Mouse (Mus musculus): ENCODE results near the gene Tsen15. TPM values are rescaled to one million over a fixed set of nuclear protein-coding genes. Genes with fewer than 3 reads are reported as not detected.
A peak's percentile ranks its signal among the peaks of the same experiment; 100 is the strongest.
"Not testable (repeated sequence)": the region's sequence is repeated elsewhere in the genome, so short reads cannot be mapped to it uniquely, and the experiment has no call there.

Gene Tsen15
- total RNA-seq, 2 experiments from 2014 or later, result 30.0 to 32.0 TPM

DNA sequence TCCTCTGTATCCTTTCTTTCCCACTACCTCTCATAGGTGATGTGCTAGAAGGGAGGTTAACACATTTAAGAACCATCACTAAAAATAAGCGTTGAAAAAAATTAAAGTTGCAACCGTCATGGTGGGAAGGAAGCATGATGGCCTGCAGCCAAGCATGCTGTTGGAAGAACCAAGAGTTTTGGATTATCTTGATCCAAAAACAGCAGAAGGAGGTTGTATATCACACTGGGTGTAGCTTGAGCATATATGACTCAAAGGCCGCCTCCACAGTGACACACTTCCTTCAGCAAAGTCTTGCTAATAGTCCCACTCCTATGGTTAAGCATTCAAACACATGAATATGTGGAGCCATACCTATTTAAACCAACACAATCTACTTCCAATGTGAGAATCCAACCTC, 7.6 kb upstream of the Tsen15 start:
- no peak for DNase-seq (ENCODE audit: extremely low spot score in 1 of 2, low spot score in 1 of 2)

DNA sequence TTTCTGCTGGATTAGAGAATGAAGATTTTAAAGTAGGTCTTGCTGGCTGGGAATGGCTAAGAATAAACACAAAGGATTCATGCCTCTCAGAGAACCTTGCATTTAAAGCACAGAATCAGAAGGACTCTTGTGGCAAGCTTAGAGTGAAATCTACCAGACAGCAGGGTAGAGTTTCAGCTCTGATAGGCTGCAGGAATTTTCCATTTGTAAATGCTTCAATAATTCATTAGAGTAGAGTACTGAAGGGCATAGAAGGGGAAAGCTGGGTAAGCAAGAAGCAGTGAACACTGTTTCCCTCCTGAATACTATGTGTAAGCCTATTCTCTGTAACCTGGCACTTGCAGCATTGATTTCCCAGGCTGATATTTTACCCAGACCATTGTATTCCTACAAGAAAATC, 2.8 kb upstream of the Tsen15 start:
- no peak for DNase-seq (ENCODE audit: extremely low spot score in 1 of 2, low spot score in 1 of 2)

DNA sequence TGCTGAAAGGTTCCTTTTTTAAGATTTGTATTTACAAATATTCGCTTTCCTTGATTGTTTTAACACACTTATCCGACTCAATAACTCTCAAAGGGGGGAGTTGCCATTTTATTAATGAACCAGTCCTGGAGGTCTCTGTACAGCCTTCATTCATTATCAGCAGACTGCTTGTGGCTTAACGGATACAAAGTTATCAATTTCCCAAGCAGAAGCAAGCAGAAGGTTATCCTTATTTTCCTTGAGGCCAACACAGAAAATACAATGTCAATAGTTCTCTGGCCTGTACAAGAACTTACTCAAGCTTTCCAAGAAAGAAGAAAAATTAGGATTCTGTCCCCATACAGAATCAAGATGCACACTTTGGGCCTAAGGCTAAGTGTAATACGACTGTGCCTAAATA, 795 bp downstream of the Tsen15 start:
- not testable (repeated sequence) for DNase-seq (ENCODE audit: extremely low spot score in 1 of 2, low spot score in 1 of 2)

DNA sequence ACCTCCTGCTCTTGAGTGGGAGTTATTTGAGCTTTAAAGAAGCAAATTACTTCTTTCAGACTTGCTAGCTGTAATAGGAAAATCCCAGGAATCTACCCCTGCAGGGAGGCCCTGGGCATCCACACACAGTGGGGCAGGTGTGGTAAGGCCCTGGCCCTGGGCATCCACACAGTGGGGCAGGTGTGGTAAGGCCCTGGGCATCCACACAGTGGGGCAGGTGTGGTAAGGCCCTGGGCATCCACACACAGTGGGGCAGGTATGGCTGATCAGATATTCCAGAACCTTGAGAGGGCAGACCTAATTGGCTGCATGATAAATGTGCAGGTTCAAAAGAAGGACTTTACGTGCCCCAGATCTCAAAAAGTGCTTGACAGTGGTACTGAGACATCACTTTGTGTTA, 1.9 kb downstream of the Tsen15 start:
- DNase-seq (ENCODE audit: extremely low spot score in 1 of 2, low spot score in 1 of 2), result no peak

DNA sequence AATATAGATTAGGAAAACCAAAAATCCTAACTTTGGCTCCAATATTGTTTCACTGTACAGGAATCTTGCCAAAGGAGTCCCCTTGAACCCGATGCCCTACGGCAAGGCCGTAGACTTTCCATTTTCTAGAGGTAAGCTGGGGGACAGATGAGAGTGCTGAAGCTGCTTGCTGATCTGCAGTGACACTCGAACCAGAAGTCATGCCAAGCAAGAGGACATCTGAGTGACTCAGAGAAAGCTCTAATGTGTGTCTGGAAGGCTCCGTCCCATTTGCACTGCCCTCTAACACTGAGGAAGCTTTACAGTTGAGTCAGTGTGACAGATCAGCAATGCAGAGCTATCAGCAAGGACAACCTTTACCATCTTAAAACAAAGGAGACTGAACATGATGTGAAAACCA, 8.2 kb downstream of the Tsen15 start:
- no peak for DNase-seq (ENCODE audit: extremely low spot score in 1 of 2, low spot score in 1 of 2)

DNA sequence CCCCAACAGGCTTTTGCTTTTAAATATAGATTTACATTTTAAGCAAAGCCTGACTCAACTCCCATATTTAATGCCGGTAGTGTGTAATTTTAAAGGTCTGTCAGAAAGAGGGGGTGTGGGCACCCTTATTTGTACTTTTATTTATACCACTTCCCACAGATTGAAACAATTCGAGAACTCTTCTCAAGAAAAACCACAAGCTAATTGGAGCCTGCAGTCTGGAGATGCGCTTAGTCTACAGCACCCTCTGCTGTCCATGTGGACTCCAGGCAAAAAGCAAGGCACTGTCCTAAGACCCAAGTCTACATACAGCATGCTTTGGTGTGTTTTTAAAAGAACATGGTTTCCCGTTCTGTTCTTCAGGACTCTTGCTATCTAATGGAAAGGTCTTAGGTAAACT, 17.3 kb downstream of the Tsen15 start:
- peak; percentile 13 to 63 for DNase-seq (ENCODE audit: extremely low spot score in 1 of 2, low spot score in 1 of 2)

DNA sequence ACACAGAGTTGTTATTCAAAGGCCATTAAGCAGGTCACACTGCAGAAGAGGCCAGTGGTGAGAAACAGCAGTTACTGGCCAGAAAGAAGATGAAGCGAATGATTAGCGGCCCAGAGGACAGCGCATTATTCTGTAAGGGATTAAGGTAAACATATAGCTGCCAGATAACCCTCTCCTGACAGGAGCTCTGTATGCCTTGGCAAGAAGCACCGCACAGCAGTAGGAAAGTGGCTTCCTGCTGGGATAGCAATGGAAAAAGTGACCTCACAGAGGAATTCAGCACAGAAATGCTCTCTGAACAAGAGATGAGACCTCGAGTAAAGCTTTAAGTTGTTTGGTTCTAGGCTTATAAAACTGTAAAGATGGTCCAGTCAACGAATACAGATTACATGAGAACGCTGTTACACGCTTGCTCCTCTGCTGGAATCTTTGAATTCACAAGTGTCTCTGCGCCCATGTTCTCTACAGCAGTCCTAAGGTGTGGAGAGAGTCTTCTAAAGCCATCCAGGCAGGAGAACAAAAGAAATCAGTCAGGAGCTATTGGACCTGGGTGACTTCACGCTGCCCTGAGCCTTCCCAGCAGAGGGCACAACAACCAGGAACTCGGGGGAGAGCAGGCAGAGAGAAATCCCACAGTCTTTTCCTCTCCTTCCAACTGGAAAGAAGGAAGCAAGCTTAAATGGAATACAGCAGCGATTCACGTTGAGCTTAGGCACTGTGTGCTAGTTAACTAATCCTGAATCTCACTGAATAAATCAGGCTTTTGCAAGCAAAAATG, 18.0 kb downstream of the Tsen15 start:
- no peak for DNase-seq (ENCODE audit: extremely low spot score in 1 of 2, low spot score in 1 of 2)

DNA sequence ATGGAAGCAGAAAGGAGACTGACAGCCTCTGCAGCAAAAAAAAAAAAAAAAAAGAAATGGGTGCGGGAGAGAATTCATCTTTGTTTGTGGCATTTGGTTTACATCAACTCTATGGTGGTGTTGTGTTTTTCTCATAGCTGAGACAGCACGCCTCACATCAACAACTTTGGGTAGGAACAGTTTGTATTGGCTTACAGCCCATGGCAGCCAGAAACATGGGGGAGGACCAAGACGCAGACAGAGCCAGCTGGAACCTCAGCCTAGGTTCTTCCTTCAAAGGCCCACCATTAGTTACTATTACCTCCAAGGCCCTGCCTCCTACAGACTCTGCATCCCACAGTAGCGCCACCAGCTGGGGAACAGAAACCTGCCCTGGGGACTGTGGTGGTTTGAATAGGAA, 29.8 kb downstream of the Tsen15 start:
- DNase-seq (ENCODE audit: extremely low spot score in 1 of 2, low spot score in 1 of 2), result no peak

DNA sequence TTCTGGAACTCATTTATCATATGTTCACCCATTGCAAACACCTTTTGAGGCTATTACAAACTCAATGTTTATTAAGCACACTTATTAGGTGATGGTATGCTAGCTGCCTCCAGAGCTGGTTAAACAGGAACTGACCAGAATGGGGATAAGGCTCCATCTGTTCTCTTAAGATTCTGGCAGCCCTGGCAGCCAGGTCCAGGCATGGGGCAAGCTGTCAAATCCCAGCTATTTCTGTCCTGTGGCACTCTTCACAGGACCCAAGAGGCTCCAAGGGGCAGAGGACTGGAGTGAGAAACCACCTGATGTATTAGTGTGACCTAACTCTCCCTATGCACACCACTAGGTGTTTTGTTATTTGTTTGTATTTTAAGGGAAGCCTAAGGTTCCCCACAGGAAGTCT, 38.5 kb downstream of the Tsen15 start:
- no peak for DNase-seq (ENCODE audit: extremely low spot score in 1 of 2, low spot score in 1 of 2)

DNA sequence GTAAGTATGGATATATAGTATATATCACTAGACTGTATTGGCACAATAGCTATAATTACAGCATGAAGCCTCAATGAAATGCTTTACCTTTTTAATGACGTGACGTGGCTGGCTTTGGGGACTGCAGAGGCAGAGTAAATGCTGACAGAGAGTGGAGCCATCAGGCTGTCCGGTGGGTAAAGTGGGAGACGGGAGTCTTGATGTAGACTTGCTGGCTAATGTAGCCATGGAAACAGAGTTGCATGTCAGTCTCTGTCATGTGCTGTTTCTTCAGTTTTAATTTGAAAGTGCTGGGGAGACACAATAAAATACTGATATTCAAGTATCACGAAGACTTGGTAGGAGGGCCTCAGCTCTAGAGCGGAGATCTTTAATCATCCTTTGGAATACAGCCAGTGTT, 62.5 kb downstream of the Tsen15 start:
- no peak for DNase-seq (ENCODE audit: extremely low spot score in 1 of 2, low spot score in 1 of 2)

Other genes with a start within 250 kb of the Tsen15 start
- gene Colgalt2, start 13.1 kb upstream of the Tsen15 start, total RNA-seq (2021), result 1 to 10 TPM; 5.6 to 6.9 TPM